Mouse (Mus musculus): Measurements from ENCODE around the gene Arntl2.

DNA sequence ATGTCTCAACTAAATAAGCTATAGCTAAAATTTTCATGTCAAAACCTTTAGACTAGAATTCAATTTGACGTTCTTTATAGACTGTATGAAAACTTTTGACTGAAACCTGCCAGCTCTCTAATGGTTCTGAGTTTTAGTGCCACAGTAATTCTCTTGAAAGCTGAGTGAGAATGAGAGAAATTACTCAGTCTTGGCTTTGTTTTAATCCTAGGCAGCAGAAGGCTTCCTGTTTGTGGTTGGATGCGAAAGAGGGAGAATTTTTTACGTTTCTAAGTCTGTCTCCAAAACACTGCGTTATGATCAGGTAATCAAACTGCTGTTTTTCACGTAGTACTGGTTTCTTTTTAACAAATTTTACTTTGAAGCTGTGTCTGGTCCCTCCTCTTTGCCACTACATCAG lies 17.2 kb downstream of the Arntl2 start:
- no peak for TF ChIP-seq MAFK (IDR thresholded peaks at IDR 0.05; ENCODE audit: insufficient read depth, low read depth, low read length)
- TF ChIP-seq HCFC1 (IDR thresholded peaks at IDR 0.05; ENCODE audit: borderline replicate concordance, insufficient read depth, low read length), result no peak
- no peak for TF ChIP-seq ZNF384 (IDR thresholded peaks at IDR 0.05; ENCODE audit: low read depth, low read length)
- TF ChIP-seq ZC3H11A (IDR thresholded peaks at IDR 0.05; ENCODE audit: borderline replicate concordance, low read depth, low read length), result no peak
- no peak for TF ChIP-seq CHD2 (IDR thresholded peaks at IDR 0.05; ENCODE audit: low read depth, low read length)
